Mouse (Mus musculus): ENCODE results near the gene Slc2a9.

DNA sequence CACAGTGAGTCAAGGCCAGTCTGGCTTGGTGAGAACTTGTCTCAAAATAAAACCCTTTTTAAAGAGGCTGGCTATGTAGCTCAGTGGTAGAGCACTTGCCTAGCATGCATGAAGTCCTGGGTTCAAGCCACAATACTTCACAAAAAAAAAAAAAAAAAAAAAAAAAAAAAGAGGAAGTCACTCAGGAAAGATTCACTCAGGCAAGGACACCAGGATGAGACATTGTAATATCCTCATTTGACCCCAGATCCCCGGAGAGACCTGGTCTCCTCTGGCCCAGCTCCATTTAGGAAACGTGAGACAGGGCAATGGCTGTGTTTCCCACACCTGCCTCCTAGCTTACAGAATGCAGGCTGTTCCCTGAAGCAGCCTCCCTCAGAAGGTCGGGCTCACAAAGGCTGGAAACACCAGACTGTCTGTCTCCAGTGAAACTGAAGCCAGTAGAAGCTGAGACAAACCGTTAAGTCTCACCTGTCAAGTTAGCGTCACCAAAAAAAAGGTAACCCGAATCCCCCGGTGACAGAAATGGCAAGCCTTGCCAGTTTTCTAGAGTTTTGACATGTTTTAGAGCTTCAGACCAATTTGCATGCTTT, 19.3 kb downstream of the Slc2a9 start:
- TF ChIP-seq CTCF (IDR thresholded peaks at IDR 0.05; ENCODE audit: control insufficient read depth, insufficient read depth, insufficient read length) (no peak), USF1 (IDR thresholded peaks at IDR 0.05; ENCODE audit: low read depth) (no peak), MYOG (IDR thresholded peaks at IDR 0.05; ENCODE audit: control insufficient read depth, extremely low read depth, insufficient read length) (no peak)
